7 mouse cellular contexts compared by ENCODE assay signal in the genomic region with DNA sequence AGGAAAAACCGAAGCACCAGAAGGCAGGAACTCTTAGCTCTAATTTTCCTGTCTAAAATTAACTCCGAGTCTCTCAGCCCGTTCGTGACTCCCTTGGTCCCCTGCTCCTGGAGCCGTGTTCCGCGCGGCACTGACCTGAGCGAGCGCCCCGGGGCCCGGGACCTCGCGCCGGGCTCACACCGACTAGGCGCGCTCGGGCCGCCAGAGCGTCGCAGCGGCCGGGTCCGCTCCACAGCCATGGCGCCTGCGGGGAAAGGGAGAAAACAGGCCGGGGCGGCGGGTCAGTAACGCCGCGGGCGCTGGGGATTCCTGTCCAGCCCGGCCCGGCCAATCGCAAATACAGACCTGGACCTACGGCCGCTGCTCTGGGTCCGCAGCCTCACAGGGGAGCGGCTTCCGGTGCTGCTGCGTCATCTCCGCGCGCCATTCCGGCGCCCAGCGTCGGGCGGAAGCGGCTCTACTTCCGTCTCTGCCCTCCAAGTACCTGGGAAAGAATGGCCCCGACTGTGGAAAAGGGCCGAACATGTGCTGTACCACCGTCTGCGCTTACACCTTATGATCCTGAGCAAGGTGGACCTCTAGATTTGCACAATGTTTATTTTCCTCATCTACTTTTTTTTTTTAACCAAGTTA. TPM values are rescaled to one million over a fixed set of nuclear protein-coding genes. Genes with fewer than 3 reads are reported as not detected.
DNase-seq lines count a peak whose midpoint lies in the region; ATAC-seq lines count a peak whose summit lies in the region.

A gene (minus strand): TSS at position 485 of the 633 bp plus-strand sequence.

- peaks cover 10% of the 10 kb centered on the region; the same call in 1 of the 2 replicates for H3K4me1 ChIP-seq in intestine, embryonic 16.5 days (ENCODE audit: control insufficient read depth, insufficient read depth, low read length)
- peaks cover 11% of the 10 kb centered on the region; the same call in 1 of the 2 replicates for H3K4me1 ChIP-seq in midbrain, embryonic 11.5 days (ENCODE audit: control insufficient read depth, insufficient read depth, low read length)

- peak within 1 kb of the TSS; percentile 87 for H3K27ac ChIP-seq in intestine, embryonic 16.5 days (ENCODE audit: low read length)
- peak within 1 kb of the TSS; percentile 80 for H3K27ac ChIP-seq in midbrain, embryonic 11.5 days (ENCODE audit: low read depth, low read length)

- peak within 1 kb of the TSS; percentile 86 for H3K4me2 ChIP-seq in intestine, embryonic 16.5 days (ENCODE audit: low read depth, low read length)
- peak within 1 kb of the TSS; percentile 90 for H3K4me2 ChIP-seq in midbrain, embryonic 11.5 days

- WGBS in intestine, embryonic 16.5 days = under 1% methylated on average over 57 of the region's 57 CpGs
- under 1% methylated on average over 55 of the region's 57 CpGs for WGBS in midbrain, embryonic 11.5 days

- 0 out of 2 replicates have a peak, but pooled peaks cover 4% of the 10 kb centered on the region for H3K36me3 ChIP-seq in intestine, embryonic 16.5 days (ENCODE audit: control insufficient read depth, insufficient read depth, low read length)
- H3K36me3 ChIP-seq in midbrain, embryonic 11.5 days (ENCODE audit: control insufficient read depth, insufficient read depth, low read length) = no peaks in the 10 kb centered on the region

- DNase-seq in adrenal gland, adult 2 months = peak; percentile 96
- peak; percentile 83 for DNase-seq in embryo, embryonic 11.5 days (ENCODE audit: low read depth, low spot score)
- peak; percentile 84 to 94 for DNase-seq in gastrocnemius, postnatal 4 days (ENCODE audit: low spot score in 2 of 2)
- DNase-seq in left cerebral cortex, postnatal 36 days (ENCODE audit: low spot score in 2 of 2) = peak; percentile 89 to 95
- DNase-seq in midbrain, embryonic 11.5 days (ENCODE audit: low spot score, missing footprints) = peak; percentile 100
- peak; percentile 93 for DNase-seq in skeletal muscle tissue, adult 2 months (ENCODE audit: low read depth, low spot score)

- H3K9ac ChIP-seq in intestine, embryonic 16.5 days (ENCODE audit: low read depth, low read length) = peak within 1 kb of the TSS; percentile 99
- peak within 1 kb of the TSS; percentile 94 for H3K9ac ChIP-seq in midbrain, embryonic 11.5 days (ENCODE audit: low read length)

- no peaks in the 10 kb centered on the region for H3K9me3 ChIP-seq in intestine, embryonic 16.5 days (ENCODE audit: control insufficient read depth, low read length)
- no peaks in the 10 kb centered on the region for H3K9me3 ChIP-seq in midbrain, embryonic 11.5 days (ENCODE audit: control insufficient read depth, low read length)

- intact Hi-C loops in left cerebral cortex, postnatal 36 days (cut with DNase I) = loop anchor here (1.0 kb wide), 1 partner anchor 45 kb away; no protein-coding TSS in a partner anchor

- peak; percentile 98 for ATAC-seq in intestine, embryonic 16.5 days
- ATAC-seq in midbrain, embryonic 11.5 days (ENCODE audit: low FRiP score) = peak; percentile 99

- no peaks in the 10 kb centered on the region for H3K27me3 ChIP-seq in intestine, embryonic 16.5 days (replicated peaks; ENCODE audit: control insufficient read depth, insufficient read depth, low read length)
- no peaks in the 10 kb centered on the region for H3K27me3 ChIP-seq in midbrain, embryonic 11.5 days (ENCODE audit: control insufficient read depth, insufficient read depth, low read length)

- peak within 1 kb of the TSS; percentile 99 for H3K4me3 ChIP-seq in intestine, embryonic 16.5 days (ENCODE audit: low read length)
- peak within 1 kb of the TSS; percentile 97 for H3K4me3 ChIP-seq in midbrain, embryonic 11.5 days (ENCODE audit: low read depth, low read length)

RNA-seq across cellular contexts. Expression of the gene that starts here (rescaled TPM):
- 10 to 100 TPM; 58.1 to 70.1 TPM for total RNA-seq in adrenal gland, adult 2 months (2021)
- polyA plus RNA-seq in adrenal gland, adult 2 months (2012; rRNA removed) = 29.3 and 30.9 TPM in 2 replicates
- 10 to 100 TPM; 59.6 to 60.1 TPM for total RNA-seq in gastrocnemius, postnatal 4 days (2021)
- 60.0 and 61.2 TPM in 2 replicates for polyA plus RNA-seq in intestine, embryonic 16.5 days (2015; fragmentation: Nextera tagmentation; extraction: Ambion mirVana)
- total RNA-seq in left cerebral cortex, postnatal 36 days (2021) = 10 to 100 TPM; 88.7 to 94.6 TPM
- polyA plus RNA-seq in midbrain, embryonic 11.5 days (2014; fragmentation: Nextera tagmentation; extraction: Ambion mirVana) = 63.7 and 66.8 TPM in 2 replicates

Comparison
In these comparisons a context has a peak if more than half of its experiments do, and no peak if none do; other contexts are left out.
1. Peak in every context shown above with its lines: DNase-seq, ATAC-seq, H3K4me3 ChIP-seq and H3K27ac ChIP-seq.